ENCODE assay signal across 12 mouse cellular contexts in genomic region chr12:99286662-99287061, GRCm38 (mm10).
DNase-seq lines count a peak whose midpoint lies in the region; ATAC-seq and TF ChIP-seq lines count a peak whose summit lies in the region.
"Had no signal": no experiment of that assay in that cellular context is flagged by ENCODE, and none has a peak within 500 bp of the region (broad histone marks: within the 10 kb centered on the region; RNA-seq: fewer than 3 reads in every experiment).

No protein-coding gene starts in this region.

- H3K4me1 ChIP-seq in cerebellum, adult 2 months (ENCODE audit: control insufficient read depth, insufficient read depth, low read length): peaks cover 47% of the 10 kb centered on the region
- peaks cover 78% of the 10 kb centered on the region for H3K4me1 ChIP-seq in forebrain, embryonic 13.5 days
- peaks cover 65% of the 10 kb centered on the region for H3K4me1 ChIP-seq in midbrain, embryonic 13.5 days (replicated peaks)
- peaks cover 10% of the 10 kb centered on the region for H3K4me1 ChIP-seq in lung, adult 2 months (ENCODE audit: control insufficient read depth, insufficient read depth, low read length)

- peak; percentile 38 for DNase-seq in adipocyte (ENCODE audit: low spot score)
- peak; percentile 62 to 72 for DNase-seq in cerebellum, adult 2 months
- no peak for DNase-seq in spleen, adult 18-20 months
- no peak for DNase-seq in adrenal gland, adult 18-20 months (ENCODE audit: low spot score in 2 of 2)
- no peak for DNase-seq in lung, adult 2 months
- DNase-seq in kidney, adult 8-10 months: no peak
- DNase-seq: adrenal gland, postnatal 10 days; heart, adult 18-20 months; right cerebral cortex, postnatal 14 days had no signal

- TF ChIP-seq CTCF in cerebellum, adult 2 months (IDR thresholded peaks at IDR 0.05; ENCODE audit: borderline replicate concordance, insufficient read depth, low read depth, low read length): no peak
- TF ChIP-seq CTCF in lung, adult 2 months (IDR thresholded peaks at IDR 0.05; ENCODE audit: insufficient read depth, low read length): no peak

- no peak overlapping the region for H3K4me2 ChIP-seq in forebrain, embryonic 13.5 days
- no peak overlapping the region for H3K4me2 ChIP-seq in midbrain, embryonic 13.5 days (replicated peaks)

- H3K9me3 ChIP-seq in forebrain, embryonic 13.5 days (replicated peaks): no peaks in the 10 kb centered on the region
- H3K9me3 ChIP-seq in midbrain, embryonic 13.5 days: no peaks in the 10 kb centered on the region

- no peaks in the 10 kb centered on the region for H3K27me3 ChIP-seq in cerebellum, adult 2 months (ENCODE audit: control insufficient read depth, insufficient read depth, low read length)
- H3K27me3 ChIP-seq in forebrain, embryonic 13.5 days: no peaks in the 10 kb centered on the region
- H3K27me3 ChIP-seq in midbrain, embryonic 13.5 days: no peaks in the 10 kb centered on the region

- H3K9ac ChIP-seq in forebrain, embryonic 13.5 days: no peak overlapping the region
- H3K9ac ChIP-seq in midbrain, embryonic 13.5 days (replicated peaks): no peak overlapping the region

- no peak overlapping the region for H3K4me3 ChIP-seq in cerebellum, adult 2 months (replicated peaks; ENCODE audit: insufficient read depth, low read depth, low read length)
- no peak overlapping the region for H3K4me3 ChIP-seq in forebrain, embryonic 13.5 days
- H3K4me3 ChIP-seq in midbrain, embryonic 13.5 days (replicated peaks): no peak overlapping the region
- H3K4me3 ChIP-seq in lung, adult 2 months (replicated peaks; ENCODE audit: extremely low read depth, low read depth, low read length): no peak overlapping the region

- peak; percentile 63 for ATAC-seq in forebrain, embryonic 13.5 days
- peak; percentile 81 for ATAC-seq in midbrain, embryonic 13.5 days
- ATAC-seq: inflammation-experienced regulatory T-cells, adult 6 months had no signal

- no peak for TF ChIP-seq POLR2A in cerebellum, adult 2 months (IDR thresholded peaks at IDR 0.05; ENCODE audit: borderline replicate concordance, insufficient read depth, low read length)
- no peak for TF ChIP-seq POLR2A in lung, adult 2 months (IDR thresholded peaks at IDR 0.05; ENCODE audit: borderline replicate concordance, extremely low read depth, low read depth, low read length)

- peaks cover 13% of the 10 kb centered on the region for H3K36me3 ChIP-seq in forebrain, embryonic 13.5 days (ENCODE audit: poor library complexity, severe bottlenecking)
- peaks cover 8% of the 10 kb centered on the region for H3K36me3 ChIP-seq in midbrain, embryonic 13.5 days

- 18% methylated on average over 6 of the region's 6 CpGs for WGBS in cerebellum, adult 2 months
- 30% methylated on average over 6 of the region's 6 CpGs for WGBS in forebrain, embryonic 13.5 days
- 31% methylated on average over 6 of the region's 6 CpGs for WGBS in midbrain, embryonic 13.5 days
- WGBS in lung, adult 2 months: 84% methylated on average over 6 of the region's 6 CpGs

- H3K27ac ChIP-seq in cerebellum, adult 2 months (ENCODE audit: insufficient read depth, low read length): peak overlapping the region; percentile 87
- H3K27ac ChIP-seq in forebrain, embryonic 13.5 days: peak overlapping the region; percentile 79
- H3K27ac ChIP-seq in midbrain, embryonic 13.5 days: peak overlapping the region; percentile 63

Comparison
In these comparisons a context has a peak if more than half of its experiments do, and no peak if none do; other contexts are left out.
1. DNase-seq: peak in adipocyte (single experiment) and cerebellum, adult 2 months (2 of 2); none in spleen, adult 18-20 months (0 of 2), adrenal gland, adult 18-20 months (0 of 2), lung, adult 2 months (single experiment) and kidney, adult 8-10 months (0 of 2).
2. Peak in every context shown above with its lines, with median percentiles within 50 percentile points of each other: H3K27ac ChIP-seq.